Mouse (Mus musculus): ENCODE measurements around the gene Plekha4. TPM values are rescaled to one million over a fixed set of nuclear protein-coding genes. Genes with fewer than 3 reads are reported as not detected.

The Plekha4 gene
- polyA plus RNA-seq, 1 experiment, result 4.9 TPM

GRCm38 (mm10) chr7:45544525-45544924, 18.4 kb downstream of the Plekha4 start:
- Histone ChIP-seq H3K27ac (ENCODE audit: insufficient read depth, low read depth, low read length) (no peak overlapping the region), H3K4me1 (ENCODE audit: control insufficient read depth, insufficient read depth, insufficient read length, low read length) (peaks cover 2% of the 10 kb centered on the region; the same call in 1 of the 2 replicates), H3K4me3 (ENCODE audit: low read depth, low read length) (no peak overlapping the region), H3K36me3 (ENCODE audit: control insufficient read depth, insufficient read depth, low read length) (no peaks in the 10 kb centered on the region), H3K27me3 (ENCODE audit: control insufficient read depth, insufficient read depth, low read length) (no peaks in the 10 kb centered on the region; the same call in 1 of the 2 replicates)
- 93% methylated on average over 1 of the region's 1 CpGs for WGBS
- no peak for TF ChIP-seq POLR2A (IDR thresholded peaks at IDR 0.05; ENCODE audit: low read depth, low read length)
- TF ChIP-seq CTCF (IDR thresholded peaks at IDR 0.05; ENCODE audit: extremely low read depth, insufficient read length, insufficient replicate concordance, low read depth, low read length), result no peak

DNA sequence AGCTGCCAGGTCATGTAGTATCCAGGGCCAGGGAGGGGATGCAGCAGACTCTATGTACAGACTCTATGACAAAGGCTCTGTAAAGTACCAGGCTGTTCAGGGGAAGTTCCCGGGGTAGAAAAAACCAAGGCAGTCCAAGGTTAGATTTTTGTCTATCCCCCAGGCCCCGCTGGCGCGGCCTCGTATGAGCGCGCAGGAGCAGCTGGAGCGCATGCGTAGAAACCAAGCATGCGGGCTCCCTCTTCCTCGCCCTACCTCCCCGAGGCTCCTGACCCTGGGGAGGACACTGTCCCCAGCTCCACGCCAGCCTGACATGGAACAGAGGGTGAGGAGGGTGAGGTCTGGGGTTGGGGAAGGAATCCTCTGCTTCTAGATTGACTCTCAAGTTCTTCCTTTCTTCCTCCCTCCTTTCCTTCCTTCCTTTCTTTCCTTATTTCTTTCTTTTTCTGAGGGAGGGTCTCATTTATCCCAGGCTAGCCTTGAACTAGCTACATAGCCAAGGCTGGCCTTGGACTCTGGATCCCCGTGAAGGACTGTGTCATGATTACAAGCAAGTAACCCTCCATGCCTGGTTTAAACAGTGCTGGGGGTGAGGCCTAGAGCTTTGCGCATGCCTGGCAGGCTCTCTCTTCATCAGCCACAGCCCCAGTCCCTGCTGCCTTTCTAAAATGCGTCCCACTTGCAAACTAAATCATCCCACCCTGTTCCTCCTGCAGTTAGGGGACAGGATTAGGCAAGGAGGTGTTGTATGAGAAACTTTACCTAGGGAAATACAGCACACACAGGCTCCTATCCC, 23.7 kb downstream of the Plekha4 start:
- whole genome bisulfite sequencing, result 94% methylated on average over 16 of the region's 16 CpGs
- Histone ChIP-seq H3K36me3 (ENCODE audit: control insufficient read depth, insufficient read depth, low read length) (no peaks in the 10 kb centered on the region), H3K4me3 (ENCODE audit: low read depth, low read length) (no peak overlapping the region), H3K27ac (ENCODE audit: insufficient read depth, low read depth, low read length) (no peak overlapping the region), H3K27me3 (ENCODE audit: control insufficient read depth, insufficient read depth, low read length) (no peaks in the 10 kb centered on the region; the same call in 1 of the 2 replicates), H3K4me1 (ENCODE audit: control insufficient read depth, insufficient read depth, insufficient read length, low read length) (no peaks in the 10 kb centered on the region)
- TF ChIP-seq CTCF (IDR thresholded peaks at IDR 0.05; ENCODE audit: extremely low read depth, insufficient read length, insufficient replicate concordance, low read depth, low read length) (no peak), POLR2A (IDR thresholded peaks at IDR 0.05; ENCODE audit: low read depth, low read length) (no peak)

- WGBS, result 80% methylated on average over 11 of the region's 11 CpGs
- Histone ChIP-seq H3K4me3 (ENCODE audit: low read depth, low read length) (no peak overlapping the region), H3K27ac (ENCODE audit: insufficient read depth, low read depth, low read length) (no peak overlapping the region), H3K27me3 (ENCODE audit: control insufficient read depth, insufficient read depth, low read length) (no peaks in the 10 kb centered on the region; the same call in 1 of the 2 replicates), H3K4me1 (ENCODE audit: control insufficient read depth, insufficient read depth, insufficient read length, low read length) (no peaks in the 10 kb centered on the region), H3K36me3 (ENCODE audit: control insufficient read depth, insufficient read depth, low read length) (no peaks in the 10 kb centered on the region)
- no peak for TF ChIP-seq CTCF (IDR thresholded peaks at IDR 0.05; ENCODE audit: extremely low read depth, insufficient read length, insufficient replicate concordance, low read depth, low read length)
- TF ChIP-seq POLR2A (IDR thresholded peaks at IDR 0.05; ENCODE audit: low read depth, low read length), result no peak
Observed at GRCm38 (mm10) chr7:45550821-45551511, 24.8 kb downstream of the Plekha4 start.

- no peak for TF ChIP-seq POLR2A (IDR thresholded peaks at IDR 0.05; ENCODE audit: low read depth, low read length)
- no peak for TF ChIP-seq CTCF (IDR thresholded peaks at IDR 0.05; ENCODE audit: extremely low read depth, insufficient read length, insufficient replicate concordance, low read depth, low read length)
- H3K4me3 ChIP-seq (ENCODE audit: low read depth, low read length), result no peak overlapping the region
- no peaks in the 10 kb centered on the region for H3K36me3 ChIP-seq (ENCODE audit: control insufficient read depth, insufficient read depth, low read length)
- no peaks in the 10 kb centered on the region for H3K4me1 ChIP-seq (ENCODE audit: control insufficient read depth, insufficient read depth, insufficient read length, low read length)
- no peaks in the 10 kb centered on the region; the same call in 1 of the 2 replicates for H3K27me3 ChIP-seq (ENCODE audit: control insufficient read depth, insufficient read depth, low read length)
- WGBS, result 67% methylated on average over 8 of the region's 8 CpGs
- no peak overlapping the region for H3K27ac ChIP-seq (ENCODE audit: insufficient read depth, low read depth, low read length)
Observed at GRCm38 (mm10) chr7:45551512-45551883, 25.4 kb downstream of the Plekha4 start.

- TF ChIP-seq POLR2A (IDR thresholded peaks at IDR 0.05; ENCODE audit: low read depth, low read length) (no peak), CTCF (IDR thresholded peaks at IDR 0.05; ENCODE audit: extremely low read depth, insufficient read length, insufficient replicate concordance, low read depth, low read length) (no peak)
- WGBS, result 61% methylated on average over 8 of the region's 8 CpGs
Observed at GRCm38 (mm10) chr7:45553519-45553918, 27.4 kb downstream of the Plekha4 start.

DNA sequence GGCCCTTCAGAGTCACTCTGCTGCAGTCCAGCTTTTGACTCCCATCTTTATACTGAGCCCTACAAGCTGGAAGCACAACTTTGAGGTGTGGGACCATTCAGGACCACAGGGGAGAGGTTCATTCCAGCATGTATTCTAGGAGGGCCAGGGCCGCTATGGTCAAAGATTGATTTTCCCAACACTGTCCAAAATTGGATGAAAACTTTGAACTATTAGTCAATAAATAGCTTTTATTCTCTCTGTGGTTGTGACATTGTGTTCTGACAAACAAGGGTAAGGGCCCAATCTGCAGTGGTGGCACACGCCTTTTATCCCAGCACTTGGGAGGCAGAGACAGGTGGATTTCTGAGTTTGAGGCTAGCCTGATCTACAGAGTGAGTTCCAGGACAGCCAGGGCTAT, 27.9 kb downstream of the Plekha4 start:
- 90% methylated on average over 2 of the region's 2 CpGs for WGBS
- TF ChIP-seq CTCF (IDR thresholded peaks at IDR 0.05; ENCODE audit: extremely low read depth, insufficient read length, insufficient replicate concordance, low read depth, low read length) (no peak), POLR2A (IDR thresholded peaks at IDR 0.05; ENCODE audit: low read depth, low read length) (no peak)
- Histone ChIP-seq H3K4me1 (ENCODE audit: control insufficient read depth, insufficient read depth, insufficient read length, low read length) (no peaks in the 10 kb centered on the region), H3K4me3 (ENCODE audit: low read depth, low read length) (no peak overlapping the region), H3K36me3 (ENCODE audit: control insufficient read depth, insufficient read depth, low read length) (no peaks in the 10 kb centered on the region), H3K27me3 (ENCODE audit: control insufficient read depth, insufficient read depth, low read length) (no peaks in the 10 kb centered on the region), H3K27ac (ENCODE audit: insufficient read depth, low read depth, low read length) (no peak overlapping the region)

More at GRCm38 (mm10) chr7:45553519-45553918, 27.4 kb downstream of the Plekha4 start:
- Histone ChIP-seq H3K27ac (ENCODE audit: insufficient read depth, low read depth, low read length) (no peak overlapping the region), H3K4me1 (ENCODE audit: control insufficient read depth, insufficient read depth, insufficient read length, low read length) (no peaks in the 10 kb centered on the region), H3K4me3 (ENCODE audit: low read depth, low read length) (no peak overlapping the region), H3K36me3 (ENCODE audit: control insufficient read depth, insufficient read depth, low read length) (no peaks in the 10 kb centered on the region), H3K27me3 (ENCODE audit: control insufficient read depth, insufficient read depth, low read length) (no peaks in the 10 kb centered on the region)

GRCm38 (mm10) chr7:45554744-45555143, 28.6 kb downstream of the Plekha4 start, which contains the start of gene Hsd17b14:
Gene Hsd17b14, plus strand, starts transcription at chr7:45554893.
- TF ChIP-seq POLR2A (IDR thresholded peaks at IDR 0.05; ENCODE audit: low read depth, low read length) (no peak), CTCF (IDR thresholded peaks at IDR 0.05; ENCODE audit: extremely low read depth, insufficient read length, insufficient replicate concordance, low read depth, low read length) (no peak)
- Histone ChIP-seq H3K4me1 (ENCODE audit: control insufficient read depth, insufficient read depth, insufficient read length, low read length) (no peaks in the 10 kb centered on the region), H3K27ac (ENCODE audit: insufficient read depth, low read depth, low read length) (no peak within 1 kb of the TSS), H3K4me3 (ENCODE audit: low read depth, low read length) (no peak within 1 kb of the TSS), H3K27me3 (ENCODE audit: control insufficient read depth, insufficient read depth, low read length) (no peaks in the 10 kb centered on the region), H3K36me3 (ENCODE audit: control insufficient read depth, insufficient read depth, low read length) (no peaks in the 10 kb centered on the region)
- 51% methylated on average over 8 of the region's 8 CpGs for WGBS
